Mouse (Mus musculus) NIH3T3 (cell line): ENCODE measurements around the gene Myo1h.

Experiments used
- DNase-seq: peaks from one replicate; pipeline ENCODE4 v3.0.0-alpha.2; 2012; ENCODE audit warnings: low read depth

The Myo1h gene

DNA sequence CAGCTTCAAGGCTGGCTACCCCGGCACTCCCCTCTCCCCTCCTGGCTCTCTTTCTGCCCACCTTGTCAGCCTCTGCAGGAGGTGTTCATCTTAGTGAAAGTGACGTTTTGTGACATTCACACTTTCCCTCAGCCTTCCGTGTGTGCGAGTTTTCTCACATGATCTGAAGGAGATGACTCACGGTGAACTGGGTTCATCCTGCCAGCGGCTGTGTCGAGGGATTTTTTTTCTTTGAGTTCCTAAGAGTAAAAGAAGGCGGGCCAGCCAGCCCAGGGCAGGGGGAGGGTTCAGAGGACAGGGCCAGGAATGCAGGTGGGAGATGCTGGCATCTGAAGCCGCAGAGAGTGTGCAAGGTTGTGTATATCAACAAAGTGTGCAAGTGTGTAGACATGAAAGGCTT, 104.2 kb downstream of the Myo1h start:
- peak; percentile 49 for DNase-seq

- peak; percentile 24 for DNase-seq
Observed at GRCm38 (mm10) chr5:114406592-114406991, 117.6 kb downstream of the Myo1h start.

GRCm38 (mm10) chr5:114407269-114407668, 118.3 kb downstream of the Myo1h start:
- DNase-seq: peak; percentile 76

DNA sequence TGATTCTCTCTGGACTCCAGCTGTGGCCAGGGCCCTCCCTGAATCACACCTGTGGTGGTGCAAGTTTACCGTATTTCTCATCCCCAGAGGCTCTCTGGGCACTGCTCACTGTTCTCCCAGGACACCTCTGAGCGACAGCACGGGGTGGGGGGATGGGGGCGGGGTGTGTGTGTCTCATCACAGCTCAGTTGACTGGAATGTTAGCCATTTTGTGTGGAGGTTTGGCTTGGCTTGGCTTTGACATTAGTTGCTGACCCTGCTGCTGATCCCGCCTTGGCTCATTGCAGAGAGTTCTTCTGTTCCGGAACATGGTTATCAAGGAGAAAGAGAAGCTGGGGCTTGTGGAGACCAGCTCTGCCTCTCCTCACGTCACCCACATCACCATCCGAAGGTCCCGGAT, 118.8 kb downstream of the Myo1h start:
- peak; percentile 83 for DNase-seq

- DNase-seq: no peak
Observed at GRCm38 (mm10) chr5:114408846-114409245, 119.9 kb downstream of the Myo1h start.

GRCm38 (mm10) chr5:114410429-114410828, 121.5 kb downstream of the Myo1h start:
- no peak for DNase-seq

DNA sequence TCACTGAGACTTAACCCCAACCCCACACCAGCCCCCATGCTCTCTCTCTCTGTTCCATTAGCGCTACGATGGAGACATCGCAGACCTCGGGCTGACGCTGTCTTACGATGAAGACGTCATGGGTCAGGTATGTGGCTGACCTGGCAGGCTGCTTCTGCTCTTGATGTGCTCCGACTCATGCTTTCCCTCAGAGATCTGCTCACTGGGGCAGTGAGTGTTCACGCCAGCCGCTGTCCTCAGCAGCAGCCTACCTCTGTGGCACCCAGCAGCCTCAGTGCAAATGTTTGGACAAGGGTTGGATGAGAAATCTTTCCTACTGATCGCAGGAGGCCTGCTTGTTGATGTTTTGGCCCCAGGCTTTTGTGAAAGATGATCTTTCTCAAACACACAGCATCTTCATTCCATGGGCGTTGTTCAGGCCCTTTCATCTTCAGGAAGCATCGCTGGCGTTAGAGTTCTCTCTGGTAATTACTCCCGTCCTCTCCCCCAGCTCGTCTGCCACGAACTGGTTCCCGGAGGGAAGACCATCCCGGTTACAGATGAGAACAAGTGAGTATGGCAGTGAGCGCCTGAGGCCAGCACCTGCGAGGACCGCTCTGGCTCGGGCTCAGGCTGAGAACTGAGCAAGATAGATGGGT, 123.5 kb downstream of the Myo1h start:
- DNase-seq: peak; percentile 73

DNA sequence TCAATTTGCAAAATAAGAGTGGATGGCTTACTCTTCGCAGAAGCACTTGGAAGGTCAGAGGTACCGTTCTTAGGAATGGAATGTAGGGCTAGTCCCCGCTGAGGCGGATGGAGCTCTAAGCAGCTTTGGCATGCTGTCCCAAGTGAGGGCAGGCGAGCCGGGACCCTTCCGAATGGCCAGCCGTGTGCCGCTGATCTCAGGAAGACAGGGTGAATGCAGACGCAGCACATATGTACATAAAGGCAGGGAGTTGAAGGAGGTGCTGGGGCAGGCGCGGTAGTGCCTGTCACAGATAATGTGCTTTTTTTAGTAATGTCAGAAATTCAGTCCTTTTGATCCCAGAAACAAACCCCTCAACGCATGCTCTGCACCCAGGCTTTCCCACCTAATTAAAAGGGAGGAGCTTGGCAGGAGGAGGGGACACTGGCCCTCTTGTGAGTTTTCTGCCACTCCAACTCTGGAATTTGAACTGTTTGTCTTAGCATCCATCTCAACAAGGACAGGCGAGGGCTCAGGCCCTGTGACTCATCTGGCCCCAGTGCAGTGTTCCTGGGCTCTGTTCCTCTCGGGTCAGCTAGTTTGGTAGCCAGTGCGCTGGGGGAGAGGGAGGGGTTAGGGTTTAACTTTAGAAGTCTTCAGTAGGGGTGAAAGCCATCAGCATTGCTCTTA, 124.2 kb downstream of the Myo1h start:
- peak; percentile 85 for DNase-seq
